Mouse (Mus musculus): ENCODE results near the gene Nomo1. TPM values are rescaled to one million over a fixed set of nuclear protein-coding genes. Genes with fewer than 3 reads are reported as not detected.

Gene Nomo1
- total RNA-seq (2023; ENCODE audit: inconsistent age): 39.4 to 45.3 TPM (median 42.4 TPM) in 4 replicates

GRCm38 (mm10) chr7:46033109-46033869 is at the start of gene Nomo1:
Gene Nomo1, plus strand, starts transcription at chr7:46033698.

DNA sequence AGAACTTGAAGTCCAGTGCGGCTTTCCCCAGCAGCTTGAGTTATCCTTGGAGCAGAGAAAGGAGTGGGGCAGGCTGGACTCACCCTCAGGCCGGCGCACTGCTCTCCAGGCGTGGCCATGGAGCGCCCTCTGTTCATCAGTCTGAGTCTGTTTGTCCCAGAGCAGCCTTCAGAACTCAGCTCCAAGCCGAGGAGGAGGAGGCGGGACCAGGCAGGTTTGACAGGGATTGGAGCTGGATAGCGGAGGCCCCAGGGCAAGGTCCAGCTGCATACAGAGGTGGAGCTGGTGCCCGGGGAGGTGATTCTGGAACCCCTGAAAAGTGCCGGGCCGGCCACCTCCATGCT is 3.4 kb upstream of the Nomo1 start, which contains the start of gene Abcc6:
Gene Abcc6 (minus strand): TSS at position 158 of the 344 bp plus-strand sequence.

GRCm38 (mm10) chr7:46100563-46100962 is 67.1 kb downstream of the Nomo1 start, which contains the start of gene Kcnj11:
Gene Kcnj11, minus strand, starts transcription at chr7:46100764.

Other genes with a start within 250 kb of the Nomo1 start
- gene Lmtk3, start 250.0 kb upstream of the Nomo1 start, total RNA-seq (2023; ENCODE audit: inconsistent age): 0.19 to 0.27 TPM (median 0.21 TPM) in 3 of 4 replicates, not detected in the other
- 1.3 to 1.9 TPM in 2 of 4 replicates, not detected in the others for gene Sult2b1, start 249.0 kb upstream of the Nomo1 start, total RNA-seq (2023; ENCODE audit: inconsistent age)
- gene Cyth2, start 219.1 kb upstream of the Nomo1 start, total RNA-seq (2023; ENCODE audit: inconsistent age): 136 to 151 TPM (median 143 TPM) in 4 replicates
- 1.8 to 5.1 TPM (median 3.7 TPM) in 4 replicates for gene Kcnj14, start 208.9 kb upstream of the Nomo1 start, total RNA-seq (2023; ENCODE audit: inconsistent age)
- 26.1 to 38.5 TPM (median 31.5 TPM) in 4 replicates for gene Grwd1, start 202.8 kb upstream of the Nomo1 start, total RNA-seq (2023; ENCODE audit: inconsistent age)
- gene Kdelr1, start 160.9 kb upstream of the Nomo1 start, total RNA-seq (2023; ENCODE audit: inconsistent age): 58.3 to 59.3 TPM (median 58.7 TPM) in 4 replicates
- gene Grin2d, start 155.3 kb upstream of the Nomo1 start, total RNA-seq (2023; ENCODE audit: inconsistent age): 0.29 to 0.55 TPM (median 0.35 TPM) in 4 replicates
- gene Syngr4, start 137.0 kb upstream of the Nomo1 start, total RNA-seq (2023; ENCODE audit: inconsistent age): not detected in 4 replicates
- gene Tmem143, start 136.8 kb upstream of the Nomo1 start, total RNA-seq (2023; ENCODE audit: inconsistent age): 5.5 to 10.0 TPM (median 7.1 TPM) in 4 replicates
- 184 to 230 TPM (median 195 TPM) in 4 replicates for gene Emp3, start 112.3 kb upstream of the Nomo1 start, total RNA-seq (2023; ENCODE audit: inconsistent age)
- 5.8 to 10.9 TPM (median 8.7 TPM) in 4 replicates for gene Ccdc114, start 109.6 kb upstream of the Nomo1 start, total RNA-seq (2023; ENCODE audit: inconsistent age)
- gene Abcc6, start 3.4 kb upstream of the Nomo1 start, total RNA-seq (2023; ENCODE audit: inconsistent age): not detected in 4 replicates
- gene Kcnj11, start 67.1 kb downstream of the Nomo1 start, total RNA-seq (2023; ENCODE audit: inconsistent age): not detected in 4 replicates
- gene Abcc8, start 146.3 kb downstream of the Nomo1 start, total RNA-seq (2023; ENCODE audit: inconsistent age): not detected in 4 replicates
- not detected in 4 replicates for gene Ush1c, start 204.8 kb downstream of the Nomo1 start, total RNA-seq (2023; ENCODE audit: inconsistent age)
- gene Otog, start 207.3 kb downstream of the Nomo1 start, total RNA-seq (2023; ENCODE audit: inconsistent age): not detected in 4 replicates